Mouse (Mus musculus) lung, adult 2 months (tissue): ENCODE results near the gene Gm17416.

ENCODE experiments used
- CTCF ChIP-seq: fragments of 200-500 bp; IDR thresholded peaks from 2 replicates; pipeline ENCODE4 v1.5.1; 2011; ENCODE audit warnings: mild to moderate bottlenecking, low read length, control low read depth; ENCODE audit not compliant: insufficient read depth
- POLR2A ChIP-seq: fragments of 200-500 bp; IDR thresholded peaks from 2 replicates; pipeline ENCODE4 v1.6.1; 2011; ENCODE audit warnings: low read depth, mild to moderate bottlenecking, control low read depth, low read length, borderline replicate concordance; ENCODE audit errors: extremely low read depth

DNA sequence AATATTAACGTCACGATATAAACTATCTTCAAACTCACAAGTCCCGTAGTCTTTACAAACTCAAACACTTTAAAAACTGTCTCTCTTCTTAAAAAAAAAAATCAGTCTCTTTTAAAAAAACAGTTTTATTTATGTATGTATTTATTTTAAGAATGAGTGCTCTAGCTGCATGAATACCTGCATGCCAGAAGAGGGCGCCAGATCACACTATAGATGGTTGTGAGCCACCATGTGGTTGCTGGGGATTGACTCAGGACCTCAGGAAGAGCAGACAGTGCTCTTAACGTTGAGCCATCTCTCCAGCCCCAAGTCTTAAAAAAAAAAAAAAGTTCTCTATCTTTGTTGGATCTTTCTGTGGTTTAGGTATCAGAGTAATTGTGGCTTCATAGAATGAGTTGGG lies 48.2 kb downstream of the Gm17416 start:
- TF ChIP-seq CTCF = peak; percentile 32; the same call in 1 of the 2 replicates
- TF ChIP-seq POLR2A = no peak
